Mouse (Mus musculus) liver (tissue): ENCODE data around the gene Syt2.

Source experiments
- DNase-seq: peaks from one replicate; pipeline ENCODE4 v3.0.0-alpha.2; 2020; ENCODE audit warnings: mixed read lengths

Gene Syt2

DNA sequence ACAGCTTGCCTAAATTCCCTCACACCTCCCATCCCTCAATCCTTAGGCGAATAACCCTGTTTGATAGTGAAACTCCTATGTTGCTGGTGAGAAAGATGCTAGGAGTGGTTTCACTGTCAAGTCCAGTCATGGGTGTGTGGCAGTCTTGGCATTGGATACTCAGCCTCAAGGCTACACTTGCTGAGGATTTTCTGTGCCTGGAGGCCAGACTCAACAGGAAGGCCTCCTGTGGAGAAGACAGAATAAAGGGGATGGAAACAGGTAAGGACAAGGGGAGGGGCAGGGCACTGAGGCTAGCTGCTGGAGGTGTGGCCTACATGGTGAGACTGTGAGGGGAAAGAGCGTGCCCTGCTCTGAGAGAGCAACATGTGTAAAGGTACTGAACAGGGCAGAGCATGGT lies 60.1 kb downstream of the Syt2 start:
- DNase-seq, result no peak

DNA sequence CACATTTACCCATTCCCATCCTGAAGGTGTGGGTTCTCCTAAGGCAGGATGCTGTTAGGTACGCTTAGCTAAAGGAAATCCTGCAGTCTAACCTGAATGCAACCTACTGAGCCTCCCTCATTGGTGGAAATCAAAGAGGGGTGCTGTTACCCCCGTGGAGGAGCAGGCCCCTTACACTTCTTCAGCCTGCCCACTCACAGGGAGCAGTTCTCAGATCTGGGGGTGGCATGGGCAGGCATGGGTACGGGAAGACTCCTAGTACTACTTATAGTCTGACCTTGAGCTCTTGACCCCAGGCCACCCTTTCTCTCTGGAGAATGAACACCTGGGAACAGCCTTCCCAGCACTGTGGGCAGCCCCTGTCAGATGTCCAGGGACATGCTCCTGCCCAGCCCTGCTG lies 61.0 kb downstream of the Syt2 start:
- DNase-seq, result no peak

DNA sequence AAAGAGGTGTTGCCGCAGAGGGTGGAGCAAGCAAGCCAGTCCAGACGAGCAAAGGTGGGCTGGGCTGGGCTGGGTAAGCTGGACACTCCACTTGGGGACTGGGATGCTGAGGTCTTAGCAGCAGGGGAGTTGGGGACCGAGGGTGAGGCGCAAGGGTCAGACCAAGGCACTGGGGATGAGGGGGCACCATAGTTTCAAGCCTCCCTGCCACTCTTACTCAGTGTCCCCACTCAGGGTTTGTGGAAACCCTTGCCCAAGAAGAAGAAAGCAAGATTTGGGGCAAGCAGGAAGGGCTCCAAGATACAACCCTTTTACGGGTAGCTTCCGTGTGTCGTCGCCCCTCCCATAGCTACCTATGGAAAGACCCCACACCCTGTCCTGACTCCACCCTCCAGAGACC lies 61.8 kb downstream of the Syt2 start:
- no peak for DNase-seq

DNA sequence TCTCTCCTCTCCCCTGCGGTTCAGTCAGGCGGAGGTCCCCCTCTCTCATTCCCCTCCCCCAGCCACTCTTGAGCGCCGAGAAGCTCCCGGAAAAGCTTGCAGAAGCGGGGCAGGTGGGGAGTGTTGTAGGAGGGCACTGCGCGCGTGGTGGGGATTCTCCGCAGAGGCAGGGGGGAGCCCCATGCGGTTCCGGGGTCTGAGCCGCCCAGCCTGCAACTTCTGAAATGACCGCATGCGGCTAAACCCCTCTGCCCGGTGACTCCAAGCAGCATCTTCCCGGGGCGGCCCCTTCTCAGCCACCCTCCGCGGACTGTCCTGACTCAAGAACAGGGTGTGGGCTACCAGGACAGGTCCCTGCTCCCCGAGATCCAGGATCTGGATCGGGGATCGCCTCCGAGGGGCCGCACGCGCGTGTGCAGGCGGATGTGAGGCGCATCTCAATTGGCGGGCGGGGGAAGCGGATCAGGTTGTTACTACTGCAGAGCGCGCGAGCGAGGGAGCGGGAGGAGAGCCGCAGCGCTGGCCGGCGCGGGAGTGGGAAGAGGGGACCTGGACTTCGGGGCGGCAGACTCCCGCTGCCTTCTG lies 62.4 kb downstream of the Syt2 start:
- DNase-seq, result peak; percentile 13

DNA sequence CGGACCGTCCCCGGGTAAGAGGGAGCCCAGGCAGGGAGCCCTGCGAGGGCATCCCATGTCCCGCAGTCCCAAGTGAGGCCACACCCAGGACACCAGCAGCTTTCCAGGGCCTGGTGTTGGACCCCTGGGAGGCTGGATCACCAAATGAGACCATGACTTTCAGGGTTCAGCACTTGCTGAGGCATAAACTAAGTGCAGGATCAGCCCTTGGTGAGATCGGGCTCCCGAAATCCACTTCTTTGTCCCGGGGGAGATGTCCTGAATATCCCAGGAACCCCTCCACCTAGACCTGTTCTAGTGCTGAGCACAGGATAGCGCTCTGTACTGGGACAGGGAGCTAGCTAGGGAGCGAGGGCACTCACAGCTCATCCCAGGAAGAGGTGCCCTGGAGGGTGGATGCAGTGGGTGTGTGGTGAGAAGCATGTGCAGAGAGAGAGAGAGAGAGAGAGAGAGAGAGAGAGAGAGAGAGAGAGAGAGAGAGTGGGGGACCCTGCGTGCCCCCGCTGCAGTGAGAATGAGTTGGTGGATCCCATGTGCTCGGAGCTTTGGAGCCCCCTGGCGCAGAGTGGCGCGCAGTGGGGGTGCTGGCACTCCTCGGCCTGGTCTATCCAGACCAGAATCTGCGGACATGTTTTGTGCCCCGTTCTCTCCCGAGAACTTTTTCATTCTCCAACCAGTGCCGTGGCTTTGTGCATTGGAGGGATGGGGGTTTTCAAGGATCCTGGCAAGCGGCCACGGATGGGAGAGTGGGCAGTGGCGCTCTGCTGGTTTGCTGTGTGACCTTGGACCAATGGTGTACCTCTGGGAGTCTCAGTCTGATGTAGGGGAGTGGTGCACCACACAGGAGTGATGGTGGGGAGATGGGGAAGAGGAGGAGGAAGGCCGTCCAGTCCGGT lies 63.2 kb downstream of the Syt2 start:
- DNase-seq, result no peak

DNA sequence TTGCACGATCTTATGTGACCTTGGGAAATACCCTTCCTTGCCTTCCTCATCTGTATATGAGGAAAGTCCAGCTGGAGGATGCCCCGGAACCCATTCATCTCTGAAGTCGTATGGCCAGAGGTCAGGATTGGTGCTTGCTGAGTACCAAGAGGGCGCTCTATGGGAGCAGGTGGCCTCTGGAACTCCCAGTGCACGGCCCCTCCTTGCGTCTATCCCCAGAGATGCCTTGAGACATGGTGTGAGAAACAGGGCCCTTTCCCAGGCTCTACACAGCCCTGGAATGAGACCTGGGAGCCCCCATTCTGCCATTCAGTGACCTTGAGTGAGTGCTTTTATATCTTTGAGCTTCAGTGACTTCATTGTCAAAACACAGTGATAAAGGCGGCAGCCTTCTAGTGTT lies 64.6 kb downstream of the Syt2 start:
- DNase-seq, result no peak

DNA sequence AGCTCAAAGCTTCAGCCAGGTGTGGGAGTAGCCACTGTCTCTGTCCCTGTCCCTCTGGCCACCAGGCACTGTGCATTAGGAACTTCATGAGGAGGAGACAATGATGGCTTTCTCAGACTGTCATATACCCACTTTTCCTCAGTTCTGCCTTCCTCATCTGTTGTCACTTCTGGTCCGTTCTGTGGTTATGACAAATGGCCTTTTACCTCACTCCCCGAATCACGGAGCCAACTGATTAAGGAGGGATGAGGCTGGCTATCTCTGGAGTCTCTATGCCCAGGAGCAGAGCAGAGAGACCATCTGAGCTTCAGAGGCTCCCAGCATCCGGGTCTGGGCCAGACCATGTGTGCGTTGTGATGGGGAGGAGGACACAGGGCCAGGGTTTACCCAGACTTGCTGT lies 65.2 kb downstream of the Syt2 start:
- no peak for DNase-seq

DNA sequence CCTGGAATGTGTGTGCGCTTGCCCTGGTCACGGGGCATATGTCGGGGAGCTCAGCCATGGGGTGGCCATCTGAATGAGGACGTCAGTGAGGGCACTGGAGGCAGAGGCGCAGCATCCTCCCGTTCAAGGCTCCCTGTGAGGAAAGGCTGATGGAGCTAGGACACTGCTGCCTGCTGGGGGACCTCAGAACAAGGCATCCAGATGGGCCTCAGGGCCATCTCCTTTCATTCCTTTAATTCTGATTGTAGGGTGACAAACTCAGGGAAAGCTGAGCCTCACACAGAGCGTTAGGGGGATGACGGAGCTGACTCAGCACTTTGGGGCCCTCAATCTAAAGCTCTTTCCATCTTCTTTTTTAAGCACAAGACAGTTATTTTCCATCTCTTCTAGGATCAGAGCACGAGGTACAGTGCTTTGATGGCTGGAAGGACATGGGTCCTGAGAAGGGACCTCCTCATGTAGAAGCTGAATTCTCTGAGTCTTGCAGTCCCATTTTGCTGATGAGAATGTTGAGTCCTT lies 66.4 kb downstream of the Syt2 start:
- DNase-seq, result no peak

DNA sequence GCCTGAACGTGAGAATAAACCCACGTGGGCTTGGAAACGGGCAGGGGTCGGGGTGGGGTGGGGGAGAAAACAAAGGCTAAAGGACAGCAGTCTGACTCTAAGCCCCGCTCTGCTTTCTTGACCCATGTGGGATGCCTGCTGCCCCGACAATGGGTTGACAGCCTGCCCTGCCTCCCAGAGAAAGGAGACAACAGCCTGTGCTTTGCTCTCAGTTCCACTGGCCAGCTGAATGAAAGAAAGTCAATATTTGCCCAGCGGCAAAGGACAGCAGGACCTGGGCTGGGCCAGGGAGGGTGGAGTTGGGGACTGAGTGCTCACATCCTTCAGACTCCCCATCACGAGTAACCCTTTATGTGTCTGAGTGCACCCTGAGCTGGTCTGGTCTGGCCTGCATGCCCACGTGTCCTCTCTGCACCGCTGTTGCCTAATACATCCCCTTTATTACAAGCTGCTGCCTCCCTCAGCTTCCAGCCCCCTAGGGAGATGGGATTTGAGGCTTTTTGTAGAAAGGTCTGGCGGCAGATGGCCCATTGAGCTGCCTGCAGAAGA lies 67.0 kb downstream of the Syt2 start:
- DNase-seq, result peak; percentile 46

DNA sequence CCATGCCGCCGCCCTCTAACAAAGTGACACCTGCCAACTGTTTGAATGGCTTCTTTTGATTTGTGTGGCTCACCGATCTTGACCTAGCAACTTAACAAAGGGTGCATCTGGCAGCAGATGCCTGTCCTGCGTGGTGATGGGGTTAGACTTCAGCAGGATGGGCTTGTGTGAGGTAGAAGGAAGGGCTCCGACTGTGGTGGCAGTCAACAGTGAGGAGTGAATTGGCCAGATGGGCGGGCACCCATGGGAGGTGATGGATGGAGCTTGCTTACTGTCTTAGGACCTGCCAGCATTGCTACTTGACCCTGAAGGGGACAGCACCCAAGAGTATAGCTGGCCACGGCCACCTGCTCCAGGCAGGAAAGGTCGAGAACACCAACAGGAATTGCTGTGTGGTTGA lies 67.7 kb downstream of the Syt2 start:
- no peak for DNase-seq

DNA sequence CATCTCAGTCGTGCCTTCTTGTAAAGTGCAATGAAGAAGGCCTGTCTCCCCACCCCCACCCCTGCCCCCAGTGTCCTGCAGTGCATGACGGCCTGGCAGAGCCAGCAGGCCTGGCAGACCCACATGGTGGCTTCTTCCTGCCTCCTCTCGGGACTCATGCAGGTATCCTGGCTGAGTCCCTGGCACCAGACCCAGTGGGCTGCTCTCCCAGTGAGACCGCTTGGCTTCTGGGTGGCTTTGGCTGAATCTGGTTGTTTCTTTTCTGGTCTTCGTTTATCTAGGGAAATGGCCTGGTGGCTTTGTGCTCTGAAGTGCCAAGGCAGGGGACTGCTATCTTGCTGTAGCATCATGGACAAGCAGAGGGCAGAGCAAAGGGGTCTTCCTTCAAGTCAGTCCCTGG lies 68.6 kb downstream of the Syt2 start:
- DNase-seq, result no peak

DNA sequence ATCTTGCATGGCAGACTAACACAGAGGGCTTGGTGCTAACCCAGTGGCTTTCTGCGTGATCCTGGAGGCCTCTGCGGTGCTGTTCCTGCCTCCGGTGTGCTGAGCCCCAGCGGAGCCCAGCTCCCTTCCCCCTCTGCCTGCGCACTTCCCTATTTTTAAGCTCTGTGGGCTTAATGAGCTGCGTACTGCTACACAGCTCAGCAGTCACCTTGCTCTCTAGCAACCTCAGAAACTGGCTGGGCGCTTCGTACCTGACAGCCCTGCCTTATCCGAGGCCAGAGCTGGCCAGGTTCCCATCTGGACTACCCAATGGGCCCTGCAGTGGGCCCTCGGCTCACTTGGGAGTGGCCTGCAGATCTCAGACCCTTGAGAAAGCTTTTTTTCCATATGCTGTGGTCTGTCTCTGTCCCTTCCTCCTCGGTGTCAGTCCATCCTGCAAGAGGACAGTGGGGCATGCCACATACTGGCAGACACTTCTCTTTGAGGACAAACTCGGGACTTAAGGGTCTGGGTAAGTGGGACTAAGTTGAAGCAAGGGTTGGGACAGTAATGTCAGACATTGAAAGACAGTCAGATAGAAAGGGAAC lies 73.3 kb downstream of the Syt2 start:
- no peak for DNase-seq

DNA sequence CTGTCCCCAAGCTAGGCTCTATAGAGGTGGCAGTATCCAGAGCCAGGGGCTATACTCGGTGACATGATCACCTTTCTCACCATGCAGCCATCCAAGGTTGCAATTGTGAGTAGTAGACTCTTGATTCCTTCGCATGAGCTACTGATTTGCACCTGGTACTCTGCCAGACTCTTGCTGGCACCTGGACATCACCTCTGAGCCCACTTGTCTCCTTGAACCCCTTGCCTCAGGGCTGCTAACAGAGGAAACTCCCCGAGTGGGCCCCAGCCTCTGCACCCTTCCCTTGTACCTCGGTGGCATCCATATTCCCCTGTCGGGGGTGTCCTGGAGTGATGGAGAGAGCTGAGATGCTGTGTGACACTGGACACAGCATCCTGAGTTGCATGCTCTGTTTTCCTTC lies 75.0 kb downstream of the Syt2 start:
- no peak for DNase-seq

DNA sequence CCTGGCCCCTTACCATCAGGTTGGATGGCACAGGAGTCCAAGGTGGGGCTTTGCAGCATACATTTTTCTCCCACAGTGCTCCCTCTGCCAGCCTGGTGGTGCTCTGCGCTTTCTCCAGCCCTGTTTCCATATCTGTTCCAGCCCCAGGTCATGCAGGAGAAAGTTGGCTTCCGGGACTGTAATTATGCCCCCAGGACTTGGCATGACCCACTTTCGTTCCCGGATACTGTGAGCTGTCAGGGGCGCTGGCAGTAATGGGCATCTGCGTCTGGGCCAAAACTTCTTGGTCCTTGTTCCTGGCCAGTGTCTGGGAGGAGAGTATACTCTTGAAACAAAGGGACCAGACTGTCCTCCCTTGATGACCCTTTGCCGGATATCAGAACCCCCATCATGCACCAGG lies 76.4 kb downstream of the Syt2 start:
- DNase-seq, result no peak

DNA sequence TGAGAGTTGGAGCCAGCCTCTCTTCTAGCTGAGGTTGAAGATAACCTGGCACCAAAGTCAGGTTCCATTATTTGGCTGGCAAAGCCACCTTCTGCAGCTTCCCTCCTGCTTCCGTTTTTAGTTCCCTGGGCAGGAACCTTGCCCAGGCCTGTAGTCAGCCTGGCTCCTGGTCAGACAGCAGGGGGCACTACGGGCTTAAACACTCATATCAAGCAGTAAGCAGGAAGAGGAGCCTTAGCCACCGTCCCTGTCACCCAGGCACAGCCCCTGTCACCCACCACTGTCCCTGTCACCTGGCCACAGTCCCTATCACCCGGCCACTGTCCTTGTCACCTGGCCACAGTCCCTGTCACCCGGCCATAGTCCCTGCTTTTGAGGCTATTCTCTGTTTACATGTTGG lies 78.8 kb downstream of the Syt2 start:
- DNase-seq, result peak; percentile 57

DNA sequence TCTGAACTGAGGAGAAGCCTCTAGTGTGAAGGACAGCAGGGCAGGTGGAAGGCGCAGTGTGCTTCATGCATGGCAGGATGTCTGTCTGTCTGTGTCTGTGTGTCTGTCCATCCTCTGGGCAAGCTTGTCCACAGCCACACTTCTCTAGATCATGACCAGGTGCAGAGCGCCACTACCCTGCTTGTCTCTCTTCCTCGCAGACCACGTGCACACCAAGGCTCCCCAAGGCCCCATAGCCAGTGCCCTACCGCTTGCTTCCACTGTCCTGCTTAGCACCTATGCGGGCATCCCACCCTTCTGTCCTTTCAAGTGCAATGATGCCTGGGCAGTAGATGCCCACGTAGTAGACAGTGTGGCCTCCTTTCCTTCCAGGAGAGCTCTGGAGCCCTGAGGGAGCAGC lies 80.0 kb downstream of the Syt2 start:
- DNase-seq, result no peak

DNA sequence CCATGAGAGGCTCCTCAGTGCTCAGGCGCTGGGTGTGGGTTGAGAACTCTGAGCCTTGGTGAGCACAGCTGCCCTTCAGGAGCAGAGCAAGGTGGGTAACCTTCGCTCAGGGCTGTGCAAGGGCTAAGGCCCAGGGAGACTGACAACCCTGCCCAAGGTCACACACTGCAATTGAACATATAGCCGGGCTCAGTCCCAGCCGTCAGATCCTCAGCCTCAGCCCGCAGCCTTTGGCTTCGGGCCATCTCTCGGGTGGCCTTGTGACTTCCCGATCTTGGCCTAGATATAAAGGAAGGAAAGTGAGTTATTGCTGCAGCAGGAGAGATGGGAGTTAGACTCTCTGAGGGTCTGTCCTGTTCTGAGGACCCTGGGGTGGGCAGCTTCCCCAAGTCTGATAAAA lies 80.8 kb downstream of the Syt2 start:
- no peak for DNase-seq

DNA sequence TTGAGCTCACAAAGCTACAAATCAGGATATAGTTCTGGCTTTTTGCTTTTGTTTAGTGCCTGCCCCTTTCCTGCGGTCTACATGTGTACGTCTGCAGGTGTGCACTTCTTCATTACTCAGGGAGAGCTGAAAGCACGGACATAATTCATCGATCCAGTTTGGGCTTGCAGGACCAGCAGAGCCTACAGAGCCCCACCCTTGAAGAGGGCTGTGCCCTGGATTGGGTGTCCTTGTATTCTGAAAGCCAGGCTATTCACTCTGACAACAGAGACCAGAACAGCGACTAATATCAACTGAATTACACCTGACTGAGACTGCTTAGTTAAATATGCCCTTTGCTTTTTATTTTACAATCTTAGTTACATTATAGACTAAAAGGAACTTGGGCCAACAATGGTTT lies 87.2 kb downstream of the Syt2 start:
- no peak for DNase-seq

DNA sequence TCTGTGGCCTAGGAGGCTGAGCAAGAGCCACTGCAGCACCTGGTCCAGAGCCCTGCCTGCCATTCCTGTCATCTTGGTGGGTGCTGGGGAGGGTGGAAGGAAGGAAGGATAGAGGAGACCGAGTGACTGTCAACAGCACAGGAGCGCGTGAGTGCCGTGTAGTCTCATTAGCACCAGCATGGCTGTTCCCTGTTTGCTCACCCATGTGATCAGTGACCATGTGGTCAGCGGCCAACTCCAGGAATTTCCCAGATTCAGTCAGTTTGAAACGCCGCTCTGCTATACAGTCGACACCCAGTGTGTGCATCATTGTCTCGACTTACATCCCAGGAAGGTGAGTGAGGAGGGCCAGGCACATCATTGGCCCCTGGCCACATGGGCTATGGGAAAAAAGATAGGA lies 91.0 kb downstream of the Syt2 start:
- no peak for DNase-seq

DNA sequence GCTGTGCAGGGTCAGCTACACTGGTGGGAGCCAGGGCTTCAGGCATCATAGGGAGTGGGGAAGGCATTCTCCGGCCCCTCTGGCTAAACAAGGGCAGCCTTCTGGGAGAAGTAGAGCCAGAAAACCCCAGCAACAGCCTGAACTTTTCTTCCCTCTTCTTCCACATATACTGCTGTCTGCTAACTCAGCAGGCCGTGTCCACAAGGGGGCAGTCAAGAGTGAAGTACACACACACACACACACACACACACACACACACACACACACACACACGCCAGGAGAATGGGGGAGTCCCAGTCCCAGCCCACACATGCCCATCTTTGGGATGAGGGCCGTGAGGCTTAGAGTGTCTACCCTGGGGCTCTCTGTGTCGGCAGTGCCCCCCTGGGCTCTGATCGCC lies 95.0 kb downstream of the Syt2 start:
- DNase-seq, result peak; percentile 83

DNA sequence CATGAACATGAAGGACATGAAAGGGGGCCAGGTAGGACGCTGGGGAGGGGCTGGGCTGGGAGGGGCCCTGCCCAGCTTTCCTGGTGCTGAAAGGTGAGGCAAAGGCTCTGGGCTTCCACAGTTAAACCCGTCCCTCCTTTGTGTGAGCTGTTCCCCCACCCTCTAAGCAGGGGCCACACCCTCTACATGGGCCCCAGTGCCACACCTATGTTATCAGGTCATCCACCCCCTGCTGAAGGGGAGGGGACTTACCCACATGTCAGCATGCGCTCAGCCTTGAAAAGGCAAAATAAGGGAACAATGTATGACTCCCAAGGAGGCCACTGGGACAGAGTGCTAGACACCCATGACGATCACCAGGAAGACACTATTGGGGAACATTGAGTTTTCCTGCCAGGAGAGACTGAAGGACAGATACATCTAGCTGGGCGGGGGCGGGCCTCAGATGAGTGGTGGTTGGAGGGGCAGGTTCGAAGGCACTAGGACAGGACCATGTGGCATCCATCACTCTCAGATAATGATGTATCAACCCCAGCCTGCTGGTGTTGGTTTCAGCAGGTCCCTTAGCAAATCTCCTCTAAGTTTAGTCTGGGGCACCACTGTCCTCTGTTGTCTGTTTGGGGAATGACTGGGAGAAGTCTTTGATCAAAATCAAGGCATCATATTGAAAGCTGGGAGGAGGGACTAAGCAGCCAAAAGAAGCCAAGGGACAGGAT lies 95.6 kb downstream of the Syt2 start:
- peak; percentile 84 for DNase-seq

DNA sequence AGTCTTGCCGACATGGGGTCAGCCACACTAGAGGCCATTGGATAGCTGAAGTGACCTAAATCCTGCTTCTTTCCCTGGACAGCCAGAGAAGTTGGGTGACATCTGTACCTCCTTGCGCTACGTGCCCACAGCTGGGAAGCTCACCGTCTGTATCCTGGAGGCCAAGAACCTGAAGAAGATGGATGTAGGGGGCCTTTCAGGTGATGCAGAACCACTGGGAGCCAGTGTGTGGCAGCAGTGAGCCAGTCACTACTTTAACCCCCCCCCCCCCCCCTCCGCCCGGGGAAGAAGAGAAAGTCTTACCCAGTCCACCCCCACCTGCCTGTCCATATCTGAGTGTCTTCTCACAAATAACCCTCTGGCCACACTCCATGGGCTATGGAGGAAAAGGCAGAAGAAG lies 99.2 kb downstream of the Syt2 start:
- DNase-seq, result peak; percentile 49
